Mouse (Mus musculus) hindbrain, embryonic 10.5 days (tissue): ENCODE results near the gene Gm10228. TPM values are rescaled to one million over a fixed set of nuclear protein-coding genes. Genes with fewer than 3 reads are reported as not detected.
A peak's percentile ranks its signal among the peaks of the same experiment; 100 is the strongest.
"Not testable (repeated sequence)": the region's sequence is repeated elsewhere in the genome, so short reads cannot be mapped to it uniquely, and the experiment has no call there.

Experiments used
- DNase-seq: peaks from one replicate; pipeline ENCODE4 v3.0.0-alpha.2; 2017; ENCODE audit warnings: low spot score
- H3K27ac ChIP-seq: fragments of 300-500 bp; sonication (generic); 2 replicates; pipeline ENCODE4 v1.5.1; 2016; ENCODE audit warnings: mild to moderate bottlenecking, moderate library complexity
- H3K27me3 ChIP-seq: fragments of 300-500 bp; sonication (generic); 2 replicates; pipeline ENCODE4 v1.6.1; 2016; ENCODE audit warnings: mild to moderate bottlenecking; ENCODE audit not compliant: poor library complexity, insufficient read depth, severe bottlenecking
- H3K36me3 ChIP-seq: fragments of 300-500 bp; sonication (generic); 2 replicates; pipeline ENCODE4 v1.6.1; 2016; ENCODE audit warnings: mild to moderate bottlenecking, moderate library complexity
- H3K4me1 ChIP-seq: fragments of 300-500 bp; sonication (generic); replicated peaks from 2 replicates; pipeline ENCODE4 v1.6.1; 2016; ENCODE audit warnings: mild to moderate bottlenecking
- H3K4me3 ChIP-seq: fragments of 300-500 bp; sonication (generic); 2 replicates; pipeline ENCODE4 v1.5.1; 2016; ENCODE audit warnings: mild to moderate bottlenecking, moderate library complexity
- H3K9me3 ChIP-seq: fragments of 300-500 bp; sonication (generic); 2 replicates; pipeline ENCODE4 v1.6.1; 2016; ENCODE audit warnings: mild to moderate bottlenecking, moderate library complexity
- WGBS: fragments of 180-500 bp; shearing (Covaris S2); methylation state at CpG from one replicate; pipeline ENCODE4 v1.1.7; 2016; 5-methylcytosine and 5-hydroxymethylcytosine counted together
- polyA plus RNA-seq: library from polyadenylated mRNA; unstranded; fragments of >200 nt; fragmentation: Nextera tagmentation; extraction: Ambion mirVana; gene quantifications from 2 replicates; pipeline ENCODE4 v1.2.1, GENCODE M21; 2016

Gene Gm10228
- not detected in 2 replicates for polyA plus RNA-seq

GRCm38 (mm10) chr16:89041372-89041771, at the start of gene Gm10228:
Gene Gm10228, minus strand, starts transcription at chr16:89041472.
- not testable (repeated sequence) for H3K4me3 ChIP-seq, H3K36me3 ChIP-seq, H3K4me1 ChIP-seq, DNase-seq, H3K9me3 ChIP-seq, H3K27ac ChIP-seq, H3K27me3 ChIP-seq
- WGBS, result 91% methylated on average over 2 of the region's 4 CpGs

GRCm38 (mm10) chr16:89071041-89071440, 29.8 kb upstream of the Gm10228 start:
- not testable (repeated sequence) for H3K9me3 ChIP-seq, H3K36me3 ChIP-seq, H3K4me3 ChIP-seq, H3K4me1 ChIP-seq, H3K27ac ChIP-seq, H3K27me3 ChIP-seq
- 75% methylated on average over 2 of the region's 2 CpGs for WGBS
- DNase-seq, result peak; percentile 3

GRCm38 (mm10) chr16:89063902-89064301, 22.6 kb upstream of the Gm10228 start, which contains the start of gene 1110025L11Rik:
Gene 1110025L11Rik, minus strand, starts transcription at chr16:89064002.
- not testable (repeated sequence) for H3K4me3 ChIP-seq, H3K9me3 ChIP-seq, H3K36me3 ChIP-seq, H3K4me1 ChIP-seq, H3K27ac ChIP-seq, H3K27me3 ChIP-seq, DNase-seq
- WGBS, result no CpG with 5 or more reads among the region's 2 CpGs

GRCm38 (mm10) chr16:89047783-89048182, 6.5 kb upstream of the Gm10228 start, which contains the start of gene Krtap6-5:
Gene Krtap6-5, minus strand, starts transcription at chr16:89047883.
- Histone ChIP-seq H3K27ac (no peak within 1 kb of the TSS), H3K4me3 (no peak within 1 kb of the TSS), H3K36me3 (no peaks in the 10 kb centered on the region), H3K9me3 (no peaks in the 10 kb centered on the region), H3K4me1 (no peaks in the 10 kb centered on the region), H3K27me3 (no peaks in the 10 kb centered on the region)
- no peak for DNase-seq
- whole genome bisulfite sequencing, result 87% methylated on average over 3 of the region's 3 CpGs

- H3K36me3 ChIP-seq, DNase-seq, H3K27ac ChIP-seq, H3K4me1 ChIP-seq, H3K9me3 ChIP-seq, H3K4me3 ChIP-seq, H3K27me3 ChIP-seq: not testable (repeated sequence)
- 93% methylated on average over 3 of the region's 3 CpGs for WGBS
These were observed 9.9 kb downstream of the Gm10228 start, which contains the start of gene Krtap6-1 for GRCm38 (mm10) chr16:89031399-89031798. Gene Krtap6-1, plus strand, starts transcription at chr16:89031699.

- H3K4me1 ChIP-seq, H3K36me3 ChIP-seq: not testable (repeated sequence)
- 91% methylated on average over 3 of the region's 3 CpGs for WGBS
These were observed 26.3 kb downstream of the Gm10228 start, which contains the start of gene Gm10229 for GRCm38 (mm10) chr16:89014984-89015383. Gene Gm10229, plus strand, starts transcription at chr16:89015284.

GRCm38 (mm10) chr16:89013973-89014372, 27.3 kb downstream of the Gm10228 start:
- Histone ChIP-seq H3K4me1 (no peaks in the 10 kb centered on the region), H3K4me3 (no peak overlapping the region), H3K27me3 (no peaks in the 10 kb centered on the region), H3K9me3 (no peaks in the 10 kb centered on the region), H3K27ac (no peak overlapping the region), H3K36me3 (no peaks in the 10 kb centered on the region)
- DNase-seq, result no peak
- WGBS, result 94% methylated on average over 3 of the region's 3 CpGs

More at GRCm38 (mm10) chr16:89014984-89015383, 26.3 kb downstream of the Gm10228 start, which contains the start of gene Gm10229:
- H3K9me3 ChIP-seq, H3K27me3 ChIP-seq, H3K27ac ChIP-seq, DNase-seq, H3K4me3 ChIP-seq: not testable (repeated sequence)

- no peaks in the 10 kb centered on the region for H3K36me3 ChIP-seq
- DNase-seq, result no peak
- H3K27ac ChIP-seq, result no peak within 1 kb of the TSS
- H3K9me3 ChIP-seq, result no peaks in the 10 kb centered on the region
- H3K27me3 ChIP-seq, result no peaks in the 10 kb centered on the region
- WGBS, result 82% methylated on average over 5 of the region's 5 CpGs
- no peak within 1 kb of the TSS for H3K4me3 ChIP-seq
- no peaks in the 10 kb centered on the region for H3K4me1 ChIP-seq
These were observed 30.6 kb downstream of the Gm10228 start, which contains the start of gene Krtap22-2 for GRCm38 (mm10) chr16:89010659-89011058. Gene Krtap22-2, minus strand, starts transcription at chr16:89010759.

Other genes starting within 250 kb of the Gm10228 start
- gene Gm20741, start 229.3 kb downstream of the Gm10228 start, polyA plus RNA-seq, result not detected in 2 replicates
- gene Krtap15, start 221.3 kb downstream of the Gm10228 start, polyA plus RNA-seq, result not detected in 2 replicates
- gene Krtap14, start 215.3 kb downstream of the Gm10228 start, polyA plus RNA-seq, result not detected in 2 replicates
- gene Krtap19-1, start 172.1 kb downstream of the Gm10228 start, polyA plus RNA-seq, result not detected in 2 replicates
- not detected in 2 replicates for gene Krtap19-2, start 167.2 kb downstream of the Gm10228 start, polyA plus RNA-seq
- not detected in 2 replicates for gene Krtap19-3, start 163.4 kb downstream of the Gm10228 start, polyA plus RNA-seq
- gene Krtap19-4, start 156.4 kb downstream of the Gm10228 start, polyA plus RNA-seq, result not detected in 2 replicates
- gene Krtap19-5, start 145.0 kb downstream of the Gm10228 start, polyA plus RNA-seq, result not detected in 2 replicates
- not detected in 2 replicates for gene Krtap19-9b, start 109.2 kb downstream of the Gm10228 start, polyA plus RNA-seq
- gene Krtap16-3, start 78.6 kb downstream of the Gm10228 start, polyA plus RNA-seq, result not detected in 2 replicates
- gene Krtap22-2, start 30.7 kb downstream of the Gm10228 start, polyA plus RNA-seq, result not detected in 2 replicates
- not detected in 2 replicates for gene Gm10229, start 26.2 kb downstream of the Gm10228 start, polyA plus RNA-seq
- not detected in 2 replicates for gene Krtap6-1, start 9.8 kb downstream of the Gm10228 start, polyA plus RNA-seq
- not detected in 2 replicates for gene Krtap6-5, start 6.4 kb upstream of the Gm10228 start, polyA plus RNA-seq
- gene 1110025L11Rik, start 22.5 kb upstream of the Gm10228 start, polyA plus RNA-seq, result not detected in 2 replicates
- not detected in 2 replicates for gene Krtap6-3, start 42.5 kb upstream of the Gm10228 start, polyA plus RNA-seq
- not detected in 2 replicates for gene Gm6358, start 99.4 kb upstream of the Gm10228 start, polyA plus RNA-seq
- gene Gm10061, start 109.6 kb upstream of the Gm10228 start, polyA plus RNA-seq, result not detected in 2 replicates
- not detected in 2 replicates for gene Gm9789, start 116.5 kb upstream of the Gm10228 start, polyA plus RNA-seq
- not detected in 2 replicates for gene Gm7735, start 128.0 kb upstream of the Gm10228 start, polyA plus RNA-seq
- not detected in 2 replicates for gene 1110057P08Rik, start 133.3 kb upstream of the Gm10228 start, polyA plus RNA-seq
- not detected in 2 replicates for gene Krtap20-2, start 164.4 kb upstream of the Gm10228 start, polyA plus RNA-seq